Mouse (Mus musculus) forebrain, embryonic 16.5 days (tissue): Measurements from ENCODE around the gene Ackr3. TPM values are rescaled to one million over a fixed set of nuclear protein-coding genes. Genes with fewer than 3 reads are reported as not detected.

Experiments used
- ATAC-seq: fragments of 200-750 bp; cut with Nextera tagmentation; 2 replicates; pipeline ENCODE4 v1.8.0; 2017; ENCODE audit warnings: mild to moderate bottlenecking, moderate library complexity
- H3K27ac ChIP-seq: fragments of 300-500 bp; sonication (generic); 2 replicates; pipeline ENCODE4 v1.5.1; 2014; ENCODE audit warnings: low read length, control low read depth
- H3K27me3 ChIP-seq: fragments of 300-500 bp; sonication (generic); replicated peaks from 2 replicates; pipeline ENCODE4 v1.6.1; 2014; ENCODE audit warnings: low read length; ENCODE audit not compliant: control insufficient read depth, insufficient read depth
- H3K36me3 ChIP-seq: fragments of 300-500 bp; sonication (generic); 2 replicates; pipeline ENCODE4 v1.6.1; 2014; ENCODE audit not compliant: control insufficient read depth, insufficient read depth
- H3K4me1 ChIP-seq: fragments of 300-500 bp; sonication (generic); replicated peaks from 2 replicates; pipeline ENCODE4 v1.6.1; 2014; ENCODE audit warnings: low read length; ENCODE audit not compliant: control insufficient read depth, insufficient read depth
- H3K4me2 ChIP-seq: fragments of 300-500 bp; sonication (generic); 2 replicates; pipeline ENCODE4 v1.6.1; 2014; ENCODE audit warnings: mild to moderate bottlenecking, low read length, control low read depth
- H3K4me3 ChIP-seq: fragments of 300-500 bp; sonication (generic); replicated peaks from 2 replicates; pipeline ENCODE4 v1.5.1; 2014; ENCODE audit warnings: mild to moderate bottlenecking, low read length, control low read depth
- H3K9ac ChIP-seq: fragments of 300-500 bp; sonication (generic); replicated peaks from 2 replicates; pipeline ENCODE4 v1.6.1; 2014; ENCODE audit warnings: low read depth, low read length, control low read depth
- H3K9me3 ChIP-seq: fragments of 300-500 bp; sonication (generic); 2 replicates; pipeline ENCODE4 v1.6.1; 2016; ENCODE audit warnings: low read length; ENCODE audit not compliant: control insufficient read depth
- WGBS: fragments of 180-500 bp; shearing (Covaris S2); extraction: QIAGEN DNeasy Blood & Tissue Kit; methylation state at CpG from one replicate; pipeline ENCODE4 v1.1.7; 2014; 5-methylcytosine and 5-hydroxymethylcytosine counted together
- polyA plus RNA-seq: library from polyadenylated mRNA; unstranded; fragments of >200 nt; fragmentation: Nextera tagmentation; extraction: Ambion mirVana; gene quantifications from 2 replicates; pipeline ENCODE4 v1.2.1, GENCODE M21; 2015

The Ackr3 gene
- polyA plus RNA-seq, result 20.3 and 26.1 TPM in 2 replicates

- Histone ChIP-seq H3K4me1 (peaks cover 58% of the 10 kb centered on the region), H3K36me3 (no peaks in the 10 kb centered on the region), H3K4me2 (peak within 1 kb of the TSS; percentile 67), H3K9ac (peak within 1 kb of the TSS; percentile 72), H3K27me3 (no peaks in the 10 kb centered on the region; the same call in 1 of the 2 replicates), H3K4me3 (peak within 1 kb of the TSS; percentile 59), H3K27ac (peak within 1 kb of the TSS; percentile 85), H3K9me3 (no peaks in the 10 kb centered on the region)
- ATAC-seq, result peak; percentile 88
- 3% methylated on average over 19 of the region's 19 CpGs for WGBS
These were observed at the start of gene Ackr3 for GRCm38 (mm10) chr1:90203783-90204690. Ackr3 (plus strand) TSS chr1:90203980.

- ATAC-seq, result no peak
- Histone ChIP-seq H3K4me1 (peaks cover 12% of the 10 kb centered on the region), H3K4me3 (no peak overlapping the region), H3K36me3 (no peaks in the 10 kb centered on the region), H3K9me3 (no peaks in the 10 kb centered on the region), H3K9ac (no peak overlapping the region), H3K4me2 (no peak overlapping the region), H3K27me3 (no peaks in the 10 kb centered on the region), H3K27ac (no peak overlapping the region)
- WGBS, result 80% methylated on average over 7 of the region's 7 CpGs
These were observed 47.2 kb upstream of the Ackr3 start for GRCm38 (mm10) chr1:90156589-90156988.

- no peak overlapping the region for H3K4me2 ChIP-seq
- ATAC-seq, result no peak
- H3K36me3 ChIP-seq, result no peaks in the 10 kb centered on the region
- no peak overlapping the region for H3K4me3 ChIP-seq
- WGBS, result 36% methylated on average over 13 of the region's 13 CpGs
- H3K9me3 ChIP-seq, result no peaks in the 10 kb centered on the region
- no peaks in the 10 kb centered on the region for H3K27me3 ChIP-seq
- H3K9ac ChIP-seq, result no peak overlapping the region
- H3K27ac ChIP-seq, result no peak overlapping the region
- H3K4me1 ChIP-seq, result peaks cover 7% of the 10 kb centered on the region
These were observed 43.9 kb upstream of the Ackr3 start for GRCm38 (mm10) chr1:90159927-90160326.

GRCm38 (mm10) chr1:90161623-90162022 lies 42.2 kb upstream of the Ackr3 start:
- Histone ChIP-seq H3K4me3 (no peak overlapping the region), H3K27me3 (no peaks in the 10 kb centered on the region), H3K27ac (no peak overlapping the region), H3K9me3 (no peaks in the 10 kb centered on the region), H3K4me2 (no peak overlapping the region), H3K9ac (no peak overlapping the region), H3K36me3 (no peaks in the 10 kb centered on the region), H3K4me1 (peaks cover 7% of the 10 kb centered on the region)
- 76% methylated on average over 6 of the region's 6 CpGs for WGBS
- ATAC-seq, result no peak

- Histone ChIP-seq H3K4me3 (no peak overlapping the region), H3K27me3 (no peaks in the 10 kb centered on the region), H3K9ac (no peak overlapping the region), H3K27ac (no peak overlapping the region), H3K4me2 (no peak overlapping the region), H3K9me3 (no peaks in the 10 kb centered on the region), H3K36me3 (no peaks in the 10 kb centered on the region), H3K4me1 (peaks cover 7% of the 10 kb centered on the region)
- WGBS, result 44% methylated on average over 13 of the region's 13 CpGs
- ATAC-seq, result no peak
These were observed 41.4 kb upstream of the Ackr3 start for GRCm38 (mm10) chr1:90162379-90162857.

GRCm38 (mm10) chr1:90163161-90163560 lies 40.6 kb upstream of the Ackr3 start:
- no peaks in the 10 kb centered on the region for H3K9me3 ChIP-seq
- peaks cover 7% of the 10 kb centered on the region for H3K4me1 ChIP-seq
- WGBS, result 84% methylated on average over 7 of the region's 7 CpGs
- no peak overlapping the region for H3K4me2 ChIP-seq
- H3K36me3 ChIP-seq, result no peaks in the 10 kb centered on the region
- no peak overlapping the region for H3K4me3 ChIP-seq
- no peak overlapping the region for H3K9ac ChIP-seq
- no peaks in the 10 kb centered on the region for H3K27me3 ChIP-seq
- no peak overlapping the region for H3K27ac ChIP-seq
- ATAC-seq, result no peak

- Histone ChIP-seq H3K4me2 (no peak overlapping the region), H3K9me3 (no peaks in the 10 kb centered on the region), H3K9ac (no peak overlapping the region; the same call in 1 of the 2 replicates), H3K36me3 (no peaks in the 10 kb centered on the region), H3K27ac (no peak overlapping the region), H3K4me3 (no peak overlapping the region), H3K4me1 (peaks cover 7% of the 10 kb centered on the region), H3K27me3 (no peaks in the 10 kb centered on the region)
- no peak for ATAC-seq
- 30% methylated on average over 3 of the region's 3 CpGs for WGBS
These were observed 39.5 kb upstream of the Ackr3 start for GRCm38 (mm10) chr1:90164319-90164718.

- peak; percentile 86 for ATAC-seq
- peaks cover 16% of the 10 kb centered on the region for H3K4me1 ChIP-seq
These were observed 29.4 kb upstream of the Ackr3 start for GRCm38 (mm10) chr1:90174338-90174737.

GRCm38 (mm10) chr1:90176223-90176622 lies 27.6 kb upstream of the Ackr3 start:
- WGBS, result 43% methylated on average over 7 of the region's 7 CpGs
- no peaks in the 10 kb centered on the region for H3K36me3 ChIP-seq
- H3K27ac ChIP-seq, result no peak overlapping the region
- no peak for ATAC-seq
- H3K9me3 ChIP-seq, result no peaks in the 10 kb centered on the region
- no peak overlapping the region for H3K4me3 ChIP-seq
- H3K4me1 ChIP-seq, result peaks cover 16% of the 10 kb centered on the region
- H3K9ac ChIP-seq, result no peak overlapping the region
- H3K4me2 ChIP-seq, result no peak overlapping the region
- no peaks in the 10 kb centered on the region for H3K27me3 ChIP-seq

More at GRCm38 (mm10) chr1:90174338-90174737, 29.4 kb upstream of the Ackr3 start:
- Histone ChIP-seq H3K36me3 (no peaks in the 10 kb centered on the region), H3K27ac (peak overlapping the region; percentile 11; the same call in 1 of the 2 replicates), H3K4me2 (no peak overlapping the region), H3K27me3 (no peaks in the 10 kb centered on the region), H3K9ac (no peak overlapping the region), H3K4me3 (no peak overlapping the region), H3K9me3 (no peaks in the 10 kb centered on the region)
- 36% methylated on average over 8 of the region's 8 CpGs for WGBS
